Mouse (Mus musculus): ENCODE results near the gene Dennd5b. TPM values are rescaled to one million over a fixed set of nuclear protein-coding genes. Genes with fewer than 3 reads are reported as not detected.
A peak's percentile ranks its signal among the peaks of the same experiment; 100 is the strongest.

Gene Dennd5b
- total RNA-seq, 1 experiment from 2014 or later, result 56.2 TPM

GRCm38 (mm10) chr6:149107615-149108014 lies 6.1 kb upstream of the Dennd5b start:
- no peak for ATAC-seq (ENCODE audit: extremely low read depth, insufficient number of reproducible peaks, low FRiP score, poor library complexity, severe bottlenecking)

- ATAC-seq (ENCODE audit: extremely low read depth, insufficient number of reproducible peaks, low FRiP score, poor library complexity, severe bottlenecking), result no peak
Measured at GRCm38 (mm10) chr6:149103451-149103850, 2.0 kb upstream of the Dennd5b start.

GRCm38 (mm10) chr6:149101943-149102243 lies 413 bp upstream of the Dennd5b start:
- ATAC-seq (ENCODE audit: extremely low read depth, insufficient number of reproducible peaks, low FRiP score, poor library complexity, severe bottlenecking), result no peak

GRCm38 (mm10) chr6:149100174-149101075 lies 1.1 kb downstream of the Dennd5b start:
- ATAC-seq (ENCODE audit: extremely low read depth, insufficient number of reproducible peaks, low FRiP score, poor library complexity, severe bottlenecking), result peak; percentile 50; the same call in 1 of the 2 replicates

- no peak for ATAC-seq (ENCODE audit: extremely low read depth, insufficient number of reproducible peaks, low FRiP score, poor library complexity, severe bottlenecking)
Measured at GRCm38 (mm10) chr6:149098993-149099392, 2.5 kb downstream of the Dennd5b start.

GRCm38 (mm10) chr6:149097276-149097675 lies 4.2 kb downstream of the Dennd5b start:
- no peak for ATAC-seq (ENCODE audit: extremely low read depth, insufficient number of reproducible peaks, low FRiP score, poor library complexity, severe bottlenecking)

- ATAC-seq (ENCODE audit: extremely low read depth, insufficient number of reproducible peaks, low FRiP score, poor library complexity, severe bottlenecking), result no peak
Measured at GRCm38 (mm10) chr6:149096233-149096632, 5.2 kb downstream of the Dennd5b start.

GRCm38 (mm10) chr6:149095389-149095788 lies 6.1 kb downstream of the Dennd5b start:
- no peak for ATAC-seq (ENCODE audit: extremely low read depth, insufficient number of reproducible peaks, low FRiP score, poor library complexity, severe bottlenecking)

GRCm38 (mm10) chr6:149094555-149094954 lies 6.9 kb downstream of the Dennd5b start:
- ATAC-seq (ENCODE audit: extremely low read depth, insufficient number of reproducible peaks, low FRiP score, poor library complexity, severe bottlenecking), result no peak

- ATAC-seq (ENCODE audit: extremely low read depth, insufficient number of reproducible peaks, low FRiP score, poor library complexity, severe bottlenecking), result no peak
Measured at GRCm38 (mm10) chr6:149093465-149093864, 8.0 kb downstream of the Dennd5b start.

GRCm38 (mm10) chr6:149092406-149092805 lies 9.1 kb downstream of the Dennd5b start:
- peak; percentile 55 for ATAC-seq (ENCODE audit: extremely low read depth, insufficient number of reproducible peaks, low FRiP score, poor library complexity, severe bottlenecking)

GRCm38 (mm10) chr6:149077136-149077808 lies 24.2 kb downstream of the Dennd5b start:
- ATAC-seq (ENCODE audit: extremely low read depth, insufficient number of reproducible peaks, low FRiP score, poor library complexity, severe bottlenecking), result no peak

GRCm38 (mm10) chr6:149073854-149074253 lies 27.6 kb downstream of the Dennd5b start:
- ATAC-seq (ENCODE audit: extremely low read depth, insufficient number of reproducible peaks, low FRiP score, poor library complexity, severe bottlenecking), result no peak

- ATAC-seq (ENCODE audit: extremely low read depth, insufficient number of reproducible peaks, low FRiP score, poor library complexity, severe bottlenecking), result no peak
Measured at GRCm38 (mm10) chr6:149072873-149073272, 28.6 kb downstream of the Dennd5b start.

GRCm38 (mm10) chr6:149070592-149071124 lies 30.8 kb downstream of the Dennd5b start:
- no peak for ATAC-seq (ENCODE audit: extremely low read depth, insufficient number of reproducible peaks, low FRiP score, poor library complexity, severe bottlenecking)

GRCm38 (mm10) chr6:149063382-149063781 lies 38.1 kb downstream of the Dennd5b start:
- no peak for ATAC-seq (ENCODE audit: extremely low read depth, insufficient number of reproducible peaks, low FRiP score, poor library complexity, severe bottlenecking)

GRCm38 (mm10) chr6:149060670-149061387 lies 40.7 kb downstream of the Dennd5b start:
- no peak for ATAC-seq (ENCODE audit: extremely low read depth, insufficient number of reproducible peaks, low FRiP score, poor library complexity, severe bottlenecking)

- ATAC-seq (ENCODE audit: extremely low read depth, insufficient number of reproducible peaks, low FRiP score, poor library complexity, severe bottlenecking), result peak; percentile 80
Measured at GRCm38 (mm10) chr6:149057947-149058391, 43.5 kb downstream of the Dennd5b start.

GRCm38 (mm10) chr6:149054780-149055179 lies 46.7 kb downstream of the Dennd5b start:
- no peak for ATAC-seq (ENCODE audit: extremely low read depth, insufficient number of reproducible peaks, low FRiP score, poor library complexity, severe bottlenecking)

Data from neutrophil, adult 5-6 weeks (primary cell).